Mouse (Mus musculus) neural tube, embryonic 13.5 days (tissue): ENCODE results near the gene Atp1a1. TPM values are rescaled to one million over a fixed set of nuclear protein-coding genes. Genes with fewer than 3 reads are reported as not detected.

Source experiments
- ATAC-seq: fragments of 200-750 bp; cut with Nextera tagmentation; 2 replicates; pipeline ENCODE4 v1.8.0; 2017; ENCODE audit warnings: low read depth, mild to moderate bottlenecking, moderate TSS enrichment, moderate library complexity
- H3K27ac ChIP-seq: fragments of 300-500 bp; sonication (generic); replicated peaks from 2 replicates; pipeline ENCODE4 v1.5.1; 2015; ENCODE audit warnings: moderate library complexity, mild to moderate bottlenecking, inconsistent platforms
- H3K27me3 ChIP-seq: fragments of 300-500 bp; sonication (generic); 2 replicates; pipeline ENCODE4 v1.6.1; 2015; ENCODE audit warnings: mild to moderate bottlenecking, inconsistent platforms
- H3K36me3 ChIP-seq: fragments of 300-500 bp; sonication (generic); 2 replicates; pipeline ENCODE4 v1.6.1; 2015; ENCODE audit warnings: mild to moderate bottlenecking, inconsistent platforms
- H3K4me1 ChIP-seq: fragments of 300-500 bp; sonication (generic); replicated peaks from 2 replicates; pipeline ENCODE4 v1.6.1; 2015; ENCODE audit warnings: inconsistent platforms
- H3K4me2 ChIP-seq: fragments of 300-500 bp; sonication (generic); 2 replicates; pipeline ENCODE4 v1.6.1; 2015; ENCODE audit warnings: inconsistent platforms, mild to moderate bottlenecking, moderate library complexity
- H3K4me3 ChIP-seq: fragments of 300-500 bp; sonication (generic); 2 replicates; pipeline ENCODE4 v1.5.1; 2015; ENCODE audit warnings: mild to moderate bottlenecking, inconsistent platforms
- H3K9ac ChIP-seq: fragments of 300-500 bp; sonication (generic); 2 replicates; pipeline ENCODE4 v1.6.1; 2015; ENCODE audit warnings: moderate library complexity, mild to moderate bottlenecking, inconsistent platforms
- H3K9me3 ChIP-seq: fragments of 300-500 bp; sonication (generic); 2 replicates; pipeline ENCODE4 v1.6.1; 2016; ENCODE audit warnings: inconsistent platforms
- WGBS: fragments of 180-500 bp; shearing (Covaris S2); methylation state at CpG from one replicate; pipeline ENCODE4 v1.1.7; 2015; 5-methylcytosine and 5-hydroxymethylcytosine counted together
- polyA plus RNA-seq: library from polyadenylated mRNA; unstranded; fragments of >200 nt; fragmentation: Nextera tagmentation; extraction: Ambion mirVana; gene quantifications from 2 replicates; pipeline ENCODE4 v1.2.1, GENCODE M21; 2015

The Atp1a1 gene
- polyA plus RNA-seq, 1 experiment from 2014 or later: 66.4 TPM

- no peak overlapping the region for H3K4me3 ChIP-seq
- H3K27me3 ChIP-seq: no peaks in the 10 kb centered on the region; the same call in 1 of the 2 replicates
- no peak for ATAC-seq
- no peaks in the 10 kb centered on the region for H3K36me3 ChIP-seq
- no peak overlapping the region for H3K27ac ChIP-seq
- no peaks in the 10 kb centered on the region for H3K9me3 ChIP-seq
- H3K4me1 ChIP-seq: peaks cover 16% of the 10 kb centered on the region
- no peak overlapping the region for H3K4me2 ChIP-seq
- H3K9ac ChIP-seq: no peak overlapping the region
- WGBS: 86% methylated on average over 2 of the region's 2 CpGs
Observed at GRCm38 (mm10) chr3:101533373-101533772, 71.1 kb downstream of the Atp1a1 start.

GRCm38 (mm10) chr3:101530928-101531327 lies 73.6 kb downstream of the Atp1a1 start:
- Histone ChIP-seq H3K9ac (no peak overlapping the region), H3K4me2 (no peak overlapping the region), H3K4me3 (no peak overlapping the region), H3K27ac (no peak overlapping the region), H3K4me1 (peaks cover 21% of the 10 kb centered on the region), H3K9me3 (no peaks in the 10 kb centered on the region), H3K36me3 (no peaks in the 10 kb centered on the region), H3K27me3 (no peaks in the 10 kb centered on the region; the same call in 1 of the 2 replicates)
- WGBS: 66% methylated on average over 10 of the region's 10 CpGs
- no peak for ATAC-seq

- no peak overlapping the region for H3K4me3 ChIP-seq
- no peak for ATAC-seq
- H3K27ac ChIP-seq: peak overlapping the region; percentile 46; the same call in 1 of the 2 replicates
- no peak overlapping the region for H3K9ac ChIP-seq
- H3K9me3 ChIP-seq: no peaks in the 10 kb centered on the region
- peaks cover 29% of the 10 kb centered on the region for H3K4me1 ChIP-seq
- H3K4me2 ChIP-seq: 0 out of 2 replicates have a peak overlapping the region, but pooled peaks have one; percentile 13
- 21% methylated on average over 8 of the region's 8 CpGs for WGBS
- H3K36me3 ChIP-seq: no peaks in the 10 kb centered on the region
- no peaks in the 10 kb centered on the region; the same call in 1 of the 2 replicates for H3K27me3 ChIP-seq
Observed at GRCm38 (mm10) chr3:101528900-101529594, 75.4 kb downstream of the Atp1a1 start.

- Histone ChIP-seq H3K9ac (peak overlapping the region; percentile 45; the same call in 1 of the 2 replicates), H3K4me2 (no peak overlapping the region), H3K4me3 (no peak overlapping the region), H3K27ac (peak overlapping the region; percentile 46), H3K27me3 (no peaks in the 10 kb centered on the region; the same call in 1 of the 2 replicates), H3K9me3 (no peaks in the 10 kb centered on the region), H3K36me3 (no peaks in the 10 kb centered on the region), H3K4me1 (peaks cover 35% of the 10 kb centered on the region)
- 9% methylated on average over 8 of the region's 8 CpGs for WGBS
- 0 out of 2 replicates have a peak, but pooled peaks have one; percentile 60 for ATAC-seq
Observed at GRCm38 (mm10) chr3:101528157-101528899, 76.2 kb downstream of the Atp1a1 start.

- peaks cover 52% of the 10 kb centered on the region for H3K4me1 ChIP-seq
- no peaks in the 10 kb centered on the region for H3K9me3 ChIP-seq
- no peak for ATAC-seq
- no peak overlapping the region for H3K4me3 ChIP-seq
- no peaks in the 10 kb centered on the region; the same call in 1 of the 2 replicates for H3K27me3 ChIP-seq
- no peak overlapping the region for H3K4me2 ChIP-seq
- H3K27ac ChIP-seq: no peak overlapping the region
- no peaks in the 10 kb centered on the region for H3K36me3 ChIP-seq
- WGBS: 80% methylated on average over 11 of the region's 11 CpGs
- H3K9ac ChIP-seq: no peak overlapping the region
Observed at GRCm38 (mm10) chr3:101526603-101527002, 77.9 kb downstream of the Atp1a1 start.

Other genes starting within 250 kb of the Atp1a1 start
- 76.9 and 80.0 TPM in 2 replicates for gene Igsf3, start 227.6 kb downstream of the Atp1a1 start, polyA plus RNA-seq
- 0.11 and 0.14 TPM in 2 replicates for gene Mab21l3, start 244.3 kb upstream of the Atp1a1 start, polyA plus RNA-seq